Mouse (Mus musculus): ENCODE measurements at regions not wholly inside any gene's neighbourhood (a gene's known extent, or its start where the extent isn't known, plus 50 kb on each side); places are given as distances from the start of the nearest gene placed in this dataset.

GRCm38 (mm10) chr9:87952426-87952825 lies 221.4 kb upstream of the Tbx18 start:
- Histone ChIP-seq H3K4me1 (ENCODE audit: insufficient read depth) (no peaks in the 10 kb centered on the region), H3K9ac (no peak overlapping the region), H3K4me2 (ENCODE audit: low read depth) (no peak overlapping the region), H3K36me3 (ENCODE audit: insufficient read depth) (no peaks in the 10 kb centered on the region), H3K27me3 (ENCODE audit: insufficient read depth, low read length) (no peaks in the 10 kb centered on the region), H3K4me3 (ENCODE audit: low read depth, low read length) (no peak overlapping the region), H3K9me3 (ENCODE audit: low read length) (no peaks in the 10 kb centered on the region), H3K27ac (ENCODE audit: low read depth, low read length) (no peak overlapping the region)
- ATAC-seq (no peak), DNase-seq (no peak)
- WGBS: 85% methylated on average over 2 of the region's 2 CpGs
- no peak for TF ChIP-seq CTCF (IDR thresholded peaks at IDR 0.05; ENCODE audit: low read depth)

- no peak overlapping the region for H3K4me2 ChIP-seq (ENCODE audit: low read depth)
- no peak overlapping the region for H3K9ac ChIP-seq
- no peaks in the 10 kb centered on the region for H3K36me3 ChIP-seq (ENCODE audit: insufficient read depth)
- H3K4me3 ChIP-seq (ENCODE audit: low read depth, low read length): no peak overlapping the region
- ATAC-seq: no peak
- DNase-seq: no peak
- H3K27ac ChIP-seq (ENCODE audit: low read depth, low read length): no peak overlapping the region
- H3K4me1 ChIP-seq (ENCODE audit: insufficient read depth): no peaks in the 10 kb centered on the region
- H3K27me3 ChIP-seq (ENCODE audit: insufficient read depth, low read length): no peaks in the 10 kb centered on the region
- no peak for TF ChIP-seq CTCF (IDR thresholded peaks at IDR 0.05; ENCODE audit: low read depth)
- H3K9me3 ChIP-seq (ENCODE audit: low read length): no peaks in the 10 kb centered on the region
Observed at GRCm38 (mm10) chr9:87954941-87955340, 223.9 kb upstream of the Tbx18 start.

DNA sequence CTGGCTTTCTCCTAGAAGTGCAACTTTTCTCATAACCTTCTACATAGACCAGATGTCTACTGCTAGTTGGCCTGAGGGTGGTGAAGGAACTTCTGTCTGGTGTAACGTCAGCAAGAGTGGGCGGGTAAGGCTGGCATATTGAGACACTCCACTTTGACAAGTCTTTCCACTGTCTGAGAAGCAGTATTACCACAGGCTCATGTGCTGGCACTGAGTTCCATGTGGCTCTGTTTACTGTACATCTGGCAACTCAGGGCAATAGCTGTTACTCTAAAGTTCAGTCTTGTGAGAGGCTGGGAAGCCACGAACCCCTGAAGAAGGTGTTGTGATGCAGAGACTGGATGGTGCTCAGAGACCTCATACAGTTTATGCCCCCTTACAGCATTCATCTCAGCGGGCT lies 230.7 kb upstream of the Tbx18 start:
- Histone ChIP-seq H3K27me3 (ENCODE audit: insufficient read depth, low read length) (no peaks in the 10 kb centered on the region), H3K9me3 (ENCODE audit: low read length) (no peaks in the 10 kb centered on the region), H3K4me2 (ENCODE audit: low read depth) (no peak overlapping the region), H3K4me3 (ENCODE audit: low read depth, low read length) (no peak overlapping the region), H3K9ac (no peak overlapping the region), H3K27ac (ENCODE audit: low read depth, low read length) (no peak overlapping the region), H3K4me1 (ENCODE audit: insufficient read depth) (no peaks in the 10 kb centered on the region), H3K36me3 (ENCODE audit: insufficient read depth) (no peaks in the 10 kb centered on the region)
- no peak for TF ChIP-seq CTCF (IDR thresholded peaks at IDR 0.05; ENCODE audit: low read depth)
- DNase-seq (no peak), ATAC-seq (no peak)
- WGBS: 94% methylated on average over 4 of the region's 4 CpGs

DNA sequence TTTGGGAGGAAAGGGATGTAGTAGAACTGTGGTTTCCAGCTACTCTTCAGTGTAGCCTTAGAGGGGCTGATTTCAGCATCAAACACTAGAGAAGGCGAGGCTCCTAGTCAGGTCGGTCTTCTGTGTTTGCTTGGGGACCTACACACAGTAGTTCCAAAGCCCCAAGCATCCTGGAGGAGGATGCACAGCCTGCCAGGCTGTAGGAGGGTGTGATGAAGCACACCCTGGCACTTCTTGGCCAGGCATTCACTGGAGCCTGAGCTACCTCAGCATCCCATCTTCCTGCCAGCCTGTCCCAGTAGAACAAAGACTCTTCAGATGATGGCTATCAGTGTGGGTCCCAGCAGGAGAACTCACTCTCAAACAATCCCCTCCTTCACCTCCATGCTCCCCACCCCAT lies 233.4 kb upstream of the Tbx18 start:
- H3K4me2 ChIP-seq (ENCODE audit: low read depth): no peak overlapping the region
- no peak overlapping the region for H3K27ac ChIP-seq (ENCODE audit: low read depth, low read length)
- H3K9ac ChIP-seq: no peak overlapping the region
- no peak for ATAC-seq
- H3K9me3 ChIP-seq (ENCODE audit: low read length): no peaks in the 10 kb centered on the region
- TF ChIP-seq CTCF (IDR thresholded peaks at IDR 0.05; ENCODE audit: low read depth): no peak
- WGBS: 89% methylated on average over 2 of the region's 2 CpGs
- DNase-seq: no peak
- H3K4me1 ChIP-seq (ENCODE audit: insufficient read depth): no peaks in the 10 kb centered on the region
- no peaks in the 10 kb centered on the region for H3K36me3 ChIP-seq (ENCODE audit: insufficient read depth)
- H3K27me3 ChIP-seq (ENCODE audit: insufficient read depth, low read length): no peaks in the 10 kb centered on the region
- H3K4me3 ChIP-seq (ENCODE audit: low read depth, low read length): no peak overlapping the region

GRCm38 (mm10) chr9:87965103-87965780 lies 234.2 kb upstream of the Tbx18 start:
- H3K9ac ChIP-seq: no peak overlapping the region
- H3K4me1 ChIP-seq (ENCODE audit: insufficient read depth): no peaks in the 10 kb centered on the region
- WGBS: 66% methylated on average over 3 of the region's 3 CpGs
- no peak overlapping the region for H3K4me3 ChIP-seq (ENCODE audit: low read depth, low read length)
- TF ChIP-seq CTCF (IDR thresholded peaks at IDR 0.05; ENCODE audit: low read depth): no peak
- DNase-seq (no peak), ATAC-seq (no peak)
- no peak overlapping the region for H3K27ac ChIP-seq (ENCODE audit: low read depth, low read length)
- no peaks in the 10 kb centered on the region for H3K9me3 ChIP-seq (ENCODE audit: low read length)
- no peak overlapping the region for H3K4me2 ChIP-seq (ENCODE audit: low read depth)
- H3K36me3 ChIP-seq (ENCODE audit: insufficient read depth): no peaks in the 10 kb centered on the region
- H3K27me3 ChIP-seq (ENCODE audit: insufficient read depth, low read length): no peaks in the 10 kb centered on the region

- Histone ChIP-seq H3K4me3 (ENCODE audit: low read depth, low read length) (no peak overlapping the region), H3K4me1 (ENCODE audit: insufficient read depth) (no peaks in the 10 kb centered on the region), H3K9me3 (ENCODE audit: low read length) (no peaks in the 10 kb centered on the region), H3K36me3 (ENCODE audit: insufficient read depth) (no peaks in the 10 kb centered on the region), H3K9ac (no peak overlapping the region), H3K27me3 (ENCODE audit: insufficient read depth, low read length) (no peaks in the 10 kb centered on the region), H3K4me2 (ENCODE audit: low read depth) (no peak overlapping the region), H3K27ac (ENCODE audit: low read depth, low read length) (no peak overlapping the region)
- WGBS: 54% methylated on average over 5 of the region's 5 CpGs
- no peak for TF ChIP-seq CTCF (IDR thresholded peaks at IDR 0.05; ENCODE audit: low read depth)
- ATAC-seq (no peak), DNase-seq (no peak)
Observed at GRCm38 (mm10) chr9:87968190-87969082, 237.4 kb upstream of the Tbx18 start.

DNA sequence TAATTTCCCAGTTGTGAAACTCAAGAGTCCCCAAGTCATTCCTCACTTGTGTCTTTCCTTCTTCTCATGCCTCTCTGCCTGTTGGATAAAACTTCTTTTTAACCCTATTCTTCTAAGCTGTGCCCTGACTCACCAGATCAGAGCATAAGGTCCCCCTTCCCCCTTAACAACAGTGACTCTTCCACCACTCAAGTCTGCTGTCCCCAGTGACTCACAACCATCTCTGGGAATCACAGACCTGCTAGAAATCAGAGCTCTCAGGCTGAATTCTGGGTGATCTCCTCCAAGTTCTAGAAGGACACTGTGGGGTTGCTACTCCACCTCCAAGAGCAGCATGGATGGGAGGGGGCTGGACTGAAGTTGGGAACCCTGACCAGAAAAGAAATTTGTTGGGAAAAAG lies 239.5 kb upstream of the Tbx18 start:
- H3K9ac ChIP-seq: no peak overlapping the region

More for the DNA sequence above, 239.5 kb upstream of the Tbx18 start:
- no peak for DNase-seq
- no peak for ATAC-seq
- Histone ChIP-seq H3K4me3 (ENCODE audit: low read depth, low read length) (no peak overlapping the region), H3K27ac (ENCODE audit: low read depth, low read length) (no peak overlapping the region), H3K4me1 (ENCODE audit: insufficient read depth) (no peaks in the 10 kb centered on the region), H3K27me3 (ENCODE audit: insufficient read depth, low read length) (no peaks in the 10 kb centered on the region), H3K9me3 (ENCODE audit: low read length) (no peaks in the 10 kb centered on the region), H3K4me2 (ENCODE audit: low read depth) (no peak overlapping the region), H3K36me3 (ENCODE audit: insufficient read depth) (no peaks in the 10 kb centered on the region)
- TF ChIP-seq CTCF (IDR thresholded peaks at IDR 0.05; ENCODE audit: low read depth): no peak
